Mouse (Mus musculus): ENCODE data around the gene Fto. TPM values are rescaled to one million over a fixed set of nuclear protein-coding genes. Genes with fewer than 3 reads are reported as not detected.
A peak's percentile ranks its signal among the peaks of the same experiment; 100 is the strongest.

The Fto gene
- polyA plus RNA-seq, 1 experiment from 2014 or later = 97.3 TPM

- H3K4me2 ChIP-seq (ENCODE audit: low read depth, severe bottlenecking) = no peak overlapping the region
- no peaks in the 10 kb centered on the region for H3K4me1 ChIP-seq (ENCODE audit: control insufficient read depth, insufficient read depth, low read length)
- H3K27ac ChIP-seq (replicated peaks; ENCODE audit: low read depth, low read length) = no peak overlapping the region
- H3K36me3 ChIP-seq (ENCODE audit: control insufficient read depth, insufficient read depth, low read length) = no peaks in the 10 kb centered on the region
- no peaks in the 10 kb centered on the region for H3K9me3 ChIP-seq (ENCODE audit: control insufficient read depth, low read length)
- no peak overlapping the region for H3K4me3 ChIP-seq (ENCODE audit: low read depth, low read length)
- H3K27me3 ChIP-seq (ENCODE audit: control insufficient read depth, insufficient read depth, low read length) = peaks cover 79% of the 10 kb centered on the region
- ATAC-seq (ENCODE audit: insufficient number of reproducible peaks, low FRiP score, low TSS enrichment, low read depth) (no peak), DNase-seq (ENCODE audit: low spot score) (no peak)
- H3K9ac ChIP-seq (ENCODE audit: low read length) = no peak overlapping the region
- WGBS = 56% methylated on average over 3 of the region's 3 CpGs
Measured at GRCm38 (mm10) chr8:91685408-91685807, 372.1 kb downstream of the Fto start.

GRCm38 (mm10) chr8:91692056-91692721 lies 378.9 kb downstream of the Fto start:
- Histone ChIP-seq H3K36me3 (ENCODE audit: control insufficient read depth, insufficient read depth, low read length) (no peaks in the 10 kb centered on the region), H3K9ac (ENCODE audit: low read length) (no peak overlapping the region), H3K27ac (replicated peaks; ENCODE audit: low read depth, low read length) (no peak overlapping the region), H3K27me3 (ENCODE audit: control insufficient read depth, insufficient read depth, low read length) (peaks cover 50% of the 10 kb centered on the region), H3K4me1 (ENCODE audit: control insufficient read depth, insufficient read depth, low read length) (peaks cover 6% of the 10 kb centered on the region; the same call in 1 of the 2 replicates), H3K4me3 (ENCODE audit: low read depth, low read length) (no peak overlapping the region), H3K4me2 (ENCODE audit: low read depth, severe bottlenecking) (no peak overlapping the region), H3K9me3 (ENCODE audit: control insufficient read depth, low read length) (no peaks in the 10 kb centered on the region)
- WGBS = 12% methylated on average over 15 of the region's 15 CpGs
- no peak for ATAC-seq (ENCODE audit: insufficient number of reproducible peaks, low FRiP score, low TSS enrichment, low read depth)
- DNase-seq (ENCODE audit: low spot score) = peak; percentile 56

DNA sequence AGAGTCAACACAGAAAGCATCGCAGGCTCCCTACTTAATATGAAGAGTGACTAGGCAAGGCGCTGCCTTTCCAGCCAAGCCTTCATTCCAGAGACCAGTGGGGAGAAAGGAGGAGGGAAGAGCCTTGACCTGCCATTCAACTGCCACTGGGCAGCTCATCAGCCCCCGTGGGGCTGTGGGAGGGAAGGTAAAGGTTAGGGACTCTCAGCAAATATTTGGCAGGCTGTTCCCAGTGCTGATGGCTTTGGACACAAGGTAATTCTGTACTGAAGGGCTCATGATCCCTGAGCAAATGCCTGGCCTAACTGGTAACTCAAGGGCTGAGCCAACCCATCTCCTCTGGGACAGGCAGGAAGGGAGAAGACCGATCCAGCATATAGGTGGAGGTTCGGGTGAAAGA lies 393.2 kb downstream of the Fto start:
- no peak for DNase-seq (ENCODE audit: low spot score)
- 82% methylated on average over 5 of the region's 5 CpGs for WGBS
- no peak overlapping the region for H3K4me3 ChIP-seq (ENCODE audit: low read depth, low read length)
- H3K9ac ChIP-seq (ENCODE audit: low read length) = no peak overlapping the region
- no peak overlapping the region for H3K27ac ChIP-seq (replicated peaks; ENCODE audit: low read depth, low read length)
- no peak for ATAC-seq (ENCODE audit: insufficient number of reproducible peaks, low FRiP score, low TSS enrichment, low read depth)
- H3K9me3 ChIP-seq (ENCODE audit: control insufficient read depth, low read length) = no peaks in the 10 kb centered on the region
- H3K36me3 ChIP-seq (ENCODE audit: control insufficient read depth, insufficient read depth, low read length) = no peaks in the 10 kb centered on the region
- H3K27me3 ChIP-seq (ENCODE audit: control insufficient read depth, insufficient read depth, low read length) = peaks cover 44% of the 10 kb centered on the region
- no peak overlapping the region for H3K4me2 ChIP-seq (ENCODE audit: low read depth, severe bottlenecking)
- 0 out of 2 replicates have a peak, but pooled peaks cover 5% of the 10 kb centered on the region for H3K4me1 ChIP-seq (ENCODE audit: control insufficient read depth, insufficient read depth, low read length)

DNA sequence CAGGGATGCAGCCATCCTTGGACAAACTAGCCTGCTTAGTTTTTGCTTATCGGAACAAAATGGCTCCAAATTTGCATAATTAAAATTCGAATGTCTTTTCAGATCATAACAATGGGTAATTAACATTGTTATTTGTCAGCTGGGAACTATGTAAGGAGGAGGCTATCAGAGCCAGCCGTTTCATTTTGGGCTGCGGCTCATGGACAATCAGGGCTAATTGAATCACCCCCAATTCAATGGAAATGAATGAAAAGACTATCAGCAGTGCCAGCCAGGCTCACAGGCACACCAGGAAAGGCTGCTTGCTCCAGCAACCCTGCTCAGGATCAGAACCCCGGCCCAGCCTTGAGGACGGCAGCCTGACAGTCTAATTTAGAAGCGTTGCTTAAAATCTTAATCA lies 395.3 kb downstream of the Fto start:
- H3K36me3 ChIP-seq (ENCODE audit: control insufficient read depth, insufficient read depth, low read length) = no peaks in the 10 kb centered on the region
- H3K9me3 ChIP-seq (ENCODE audit: control insufficient read depth, low read length) = no peaks in the 10 kb centered on the region
- H3K9ac ChIP-seq (ENCODE audit: low read length) = no peak overlapping the region
- peaks cover 9% of the 10 kb centered on the region for H3K4me1 ChIP-seq (ENCODE audit: control insufficient read depth, insufficient read depth, low read length)
- no peak overlapping the region for H3K4me3 ChIP-seq (ENCODE audit: low read depth, low read length)
- ATAC-seq (ENCODE audit: insufficient number of reproducible peaks, low FRiP score, low TSS enrichment, low read depth) = no peak
- H3K4me2 ChIP-seq (ENCODE audit: low read depth, severe bottlenecking) = no peak overlapping the region
- no peak overlapping the region for H3K27ac ChIP-seq (replicated peaks; ENCODE audit: low read depth, low read length)
- peaks cover 59% of the 10 kb centered on the region for H3K27me3 ChIP-seq (ENCODE audit: control insufficient read depth, insufficient read depth, low read length)
- 77% methylated on average over 7 of the region's 7 CpGs for WGBS
- DNase-seq (ENCODE audit: low spot score) = no peak

- DNase-seq (ENCODE audit: low spot score) = no peak
- H3K9me3 ChIP-seq (ENCODE audit: control insufficient read depth, low read length) = no peaks in the 10 kb centered on the region
- no peak overlapping the region for H3K27ac ChIP-seq (replicated peaks; ENCODE audit: low read depth, low read length)
- H3K27me3 ChIP-seq (ENCODE audit: control insufficient read depth, insufficient read depth, low read length) = peaks cover 56% of the 10 kb centered on the region
- H3K4me3 ChIP-seq (ENCODE audit: low read depth, low read length) = no peak overlapping the region
- 21% methylated on average over 7 of the region's 7 CpGs for WGBS
- no peaks in the 10 kb centered on the region for H3K36me3 ChIP-seq (ENCODE audit: control insufficient read depth, insufficient read depth, low read length)
- no peak overlapping the region for H3K9ac ChIP-seq (ENCODE audit: low read length)
- no peak for ATAC-seq (ENCODE audit: insufficient number of reproducible peaks, low FRiP score, low TSS enrichment, low read depth)
- H3K4me2 ChIP-seq (ENCODE audit: low read depth, severe bottlenecking) = no peak overlapping the region
- peaks cover 14% of the 10 kb centered on the region for H3K4me1 ChIP-seq (ENCODE audit: control insufficient read depth, insufficient read depth, low read length)
Measured at GRCm38 (mm10) chr8:91709768-91710167, 396.4 kb downstream of the Fto start.

DNA sequence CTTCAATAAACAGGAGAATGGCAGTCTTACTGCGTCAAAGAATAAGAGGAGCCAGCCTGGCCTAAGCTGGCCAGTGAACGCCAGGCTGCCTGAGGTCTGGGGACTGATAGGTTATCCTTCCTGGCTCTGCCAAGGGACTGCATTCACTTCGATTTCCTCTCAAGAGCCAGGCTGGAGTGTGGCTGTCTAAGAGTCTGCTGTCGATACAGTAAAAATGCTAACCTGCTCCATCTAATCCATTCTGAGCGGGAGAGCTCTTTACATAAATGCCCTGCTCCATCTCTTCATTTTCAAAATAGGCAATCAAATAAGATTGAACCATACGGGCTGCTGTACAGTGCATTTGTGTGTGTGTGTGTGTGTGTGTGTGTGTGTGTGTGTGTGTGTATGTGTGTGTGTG lies 397.9 kb downstream of the Fto start:
- no peak for ATAC-seq (ENCODE audit: insufficient number of reproducible peaks, low FRiP score, low TSS enrichment, low read depth)
- Histone ChIP-seq H3K27me3 (ENCODE audit: control insufficient read depth, insufficient read depth, low read length) (peaks cover 59% of the 10 kb centered on the region), H3K4me1 (ENCODE audit: control insufficient read depth, insufficient read depth, low read length) (peaks cover 16% of the 10 kb centered on the region)

DNA sequence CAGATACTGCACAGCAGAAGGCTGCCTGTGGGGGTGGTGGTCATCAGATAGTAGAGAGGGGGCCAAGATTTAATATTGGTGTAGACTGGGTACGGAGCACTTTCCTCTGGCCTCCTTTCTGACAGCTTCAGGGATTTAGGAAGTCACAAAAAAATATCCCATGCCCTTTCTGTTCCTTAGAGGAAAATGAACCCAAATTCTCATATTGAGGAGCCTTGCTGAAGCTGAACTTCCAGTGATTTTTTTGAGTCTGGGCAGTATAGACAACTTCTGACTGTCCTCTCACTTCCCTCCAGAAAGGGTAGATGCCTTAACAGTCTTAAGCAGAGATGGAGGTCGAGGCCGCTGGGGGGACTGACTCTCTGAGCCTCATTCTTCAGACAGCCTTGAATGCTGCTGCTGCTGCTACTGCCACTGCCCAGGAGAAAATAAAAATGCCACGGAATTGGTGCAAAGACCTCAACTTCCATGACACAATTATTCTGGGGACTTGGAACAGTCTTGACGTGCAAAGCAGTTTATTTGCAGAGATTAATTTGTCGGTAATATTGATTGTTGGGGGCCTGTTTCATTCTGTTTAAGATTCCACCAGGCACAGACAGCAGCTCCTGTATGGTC lies 398.8 kb downstream of the Fto start:
- no peak overlapping the region for H3K4me3 ChIP-seq (ENCODE audit: low read depth, low read length)
- H3K36me3 ChIP-seq (ENCODE audit: control insufficient read depth, insufficient read depth, low read length) = no peaks in the 10 kb centered on the region
- no peak overlapping the region for H3K27ac ChIP-seq (replicated peaks; ENCODE audit: low read depth, low read length)
- no peak overlapping the region; the same call in 1 of the 2 replicates for H3K4me2 ChIP-seq (ENCODE audit: low read depth, severe bottlenecking)
- 16% methylated on average over 6 of the region's 6 CpGs for WGBS
- H3K9ac ChIP-seq (ENCODE audit: low read length) = no peak overlapping the region
- DNase-seq (ENCODE audit: low spot score) (no peak), ATAC-seq (ENCODE audit: insufficient number of reproducible peaks, low FRiP score, low TSS enrichment, low read depth) (no peak)
- no peaks in the 10 kb centered on the region for H3K9me3 ChIP-seq (ENCODE audit: control insufficient read depth, low read length)
- H3K4me1 ChIP-seq (ENCODE audit: control insufficient read depth, insufficient read depth, low read length) = peaks cover 16% of the 10 kb centered on the region
- H3K27me3 ChIP-seq (ENCODE audit: control insufficient read depth, insufficient read depth, low read length) = peaks cover 58% of the 10 kb centered on the region

More for the DNA sequence above, 397.9 kb downstream of the Fto start:
- no peak overlapping the region for H3K4me3 ChIP-seq (ENCODE audit: low read depth, low read length)
- no peaks in the 10 kb centered on the region for H3K9me3 ChIP-seq (ENCODE audit: control insufficient read depth, low read length)
- no peak overlapping the region for H3K4me2 ChIP-seq (ENCODE audit: low read depth, severe bottlenecking)
- WGBS = 52% methylated on average over 6 of the region's 6 CpGs
- no peak for DNase-seq (ENCODE audit: low spot score)
- no peaks in the 10 kb centered on the region for H3K36me3 ChIP-seq (ENCODE audit: control insufficient read depth, insufficient read depth, low read length)
- no peak overlapping the region for H3K9ac ChIP-seq (ENCODE audit: low read length)
- no peak overlapping the region for H3K27ac ChIP-seq (replicated peaks; ENCODE audit: low read depth, low read length)

- 4% methylated on average over 31 of the region's 31 CpGs for WGBS
- peak overlapping the region; percentile 40 for H3K4me2 ChIP-seq (ENCODE audit: low read depth, severe bottlenecking)
- peak; percentile 61 for DNase-seq (ENCODE audit: low spot score)
- no peak overlapping the region; the same call in 1 of the 2 replicates for H3K9ac ChIP-seq (ENCODE audit: low read length)
- no peaks in the 10 kb centered on the region for H3K36me3 ChIP-seq (ENCODE audit: control insufficient read depth, insufficient read depth, low read length)
- H3K9me3 ChIP-seq (ENCODE audit: control insufficient read depth, low read length) = no peaks in the 10 kb centered on the region
- no peak overlapping the region; the same call in 1 of the 2 replicates for H3K27ac ChIP-seq (replicated peaks; ENCODE audit: low read depth, low read length)
- peaks cover 16% of the 10 kb centered on the region for H3K4me1 ChIP-seq (ENCODE audit: control insufficient read depth, insufficient read depth, low read length)
- ATAC-seq (ENCODE audit: insufficient number of reproducible peaks, low FRiP score, low TSS enrichment, low read depth) = no peak
- peaks cover 61% of the 10 kb centered on the region for H3K27me3 ChIP-seq (ENCODE audit: control insufficient read depth, insufficient read depth, low read length)
- no peak overlapping the region for H3K4me3 ChIP-seq (ENCODE audit: low read depth, low read length)
Measured at GRCm38 (mm10) chr8:91712731-91713569, 399.6 kb downstream of the Fto start.

All from limb, embryonic 11.5 days (tissue).